Mouse (Mus musculus): ENCODE measurements around the gene Gon7. TPM values are rescaled to one million over a fixed set of nuclear protein-coding genes. Genes with fewer than 3 reads are reported as not detected.
A peak's percentile ranks its signal among the peaks of the same experiment; 100 is the strongest.

Gene Gon7
- 47.4 and 47.9 TPM in 2 replicates for polyA plus RNA-seq (2015; fragmentation: Nextera tagmentation; extraction: Ambion mirVana)

GRCm38 (mm10) chr12:102757689-102758402 lies at the start of gene Gon7, which contains the start of the genes Gm28051 and Ubr7:
Gene Gon7 (minus strand): TSS chr12:102757803.
Gene Gm28051 (minus strand): TSS chr12:102757765.
Gene Ubr7 (plus strand): TSS chr12:102757967.
- Histone ChIP-seq H3K27me3 (replicated peaks) (no peaks in the 10 kb centered on the region), H3K9me3 (replicated peaks) (no peaks in the 10 kb centered on the region), H3K4me1 (peaks cover 28% of the 10 kb centered on the region), H3K27ac (replicated peaks) (peak within 1 kb of the TSS; percentile 90), H3K36me3 (no peaks in the 10 kb centered on the region), H3K4me2 (peak within 1 kb of the TSS; percentile 85), H3K4me3 (replicated peaks) (peak within 1 kb of the TSS; percentile 93), H3K9ac (replicated peaks) (peak within 1 kb of the TSS; percentile 69)
- ATAC-seq (ENCODE audit: low FRiP score): peak; percentile 97
- under 1% methylated on average over 72 of the region's 73 CpGs for WGBS

- 100% methylated on average over 2 of the region's 2 CpGs for WGBS
- Histone ChIP-seq H3K4me1 (no peaks in the 10 kb centered on the region), H3K9ac (replicated peaks) (no peak overlapping the region), H3K27ac (replicated peaks) (no peak overlapping the region), H3K36me3 (peaks cover 8% of the 10 kb centered on the region; the same call in 1 of the 2 replicates), H3K27me3 (replicated peaks) (no peaks in the 10 kb centered on the region), H3K4me2 (no peak overlapping the region), H3K4me3 (replicated peaks) (no peak overlapping the region), H3K9me3 (replicated peaks) (no peaks in the 10 kb centered on the region)
- no peak for ATAC-seq (ENCODE audit: low FRiP score)
Observed at GRCm38 (mm10) chr12:102799528-102799927, 41.9 kb upstream of the Gon7 start.

- H3K27me3 ChIP-seq (replicated peaks): no peaks in the 10 kb centered on the region
- ATAC-seq (ENCODE audit: low FRiP score): no peak
- WGBS: 87% methylated on average over 7 of the region's 7 CpGs
- no peak overlapping the region for H3K4me2 ChIP-seq
- H3K36me3 ChIP-seq: peaks cover 76% of the 10 kb centered on the region
- no peak overlapping the region for H3K4me3 ChIP-seq (replicated peaks)
- no peak overlapping the region for H3K9ac ChIP-seq (replicated peaks)
- no peaks in the 10 kb centered on the region for H3K9me3 ChIP-seq (replicated peaks)
- H3K27ac ChIP-seq (replicated peaks): no peak overlapping the region
- no peaks in the 10 kb centered on the region for H3K4me1 ChIP-seq
Observed at GRCm38 (mm10) chr12:102787927-102788326, 30.3 kb upstream of the Gon7 start.

GRCm38 (mm10) chr12:102785593-102785985 lies 28.0 kb upstream of the Gon7 start:
- no peak for ATAC-seq (ENCODE audit: low FRiP score)
- H3K4me2 ChIP-seq: no peak overlapping the region
- peaks cover 67% of the 10 kb centered on the region for H3K36me3 ChIP-seq
- H3K4me3 ChIP-seq (replicated peaks): no peak overlapping the region
- H3K9me3 ChIP-seq (replicated peaks): no peaks in the 10 kb centered on the region
- 85% methylated on average over 5 of the region's 5 CpGs for WGBS
- H3K27me3 ChIP-seq (replicated peaks): no peaks in the 10 kb centered on the region
- H3K27ac ChIP-seq (replicated peaks): no peak overlapping the region
- no peak overlapping the region for H3K9ac ChIP-seq (replicated peaks)
- no peaks in the 10 kb centered on the region for H3K4me1 ChIP-seq

- Histone ChIP-seq H3K27me3 (replicated peaks) (no peaks in the 10 kb centered on the region), H3K4me3 (replicated peaks) (no peak overlapping the region), H3K9ac (replicated peaks) (no peak overlapping the region), H3K9me3 (replicated peaks) (no peaks in the 10 kb centered on the region), H3K27ac (replicated peaks) (no peak overlapping the region), H3K4me2 (no peak overlapping the region), H3K4me1 (no peaks in the 10 kb centered on the region), H3K36me3 (peaks cover 61% of the 10 kb centered on the region)
- 92% methylated on average over 19 of the region's 19 CpGs for WGBS
- ATAC-seq (ENCODE audit: low FRiP score): no peak
Observed at GRCm38 (mm10) chr12:102784899-102785592, 27.4 kb upstream of the Gon7 start.

GRCm38 (mm10) chr12:102782841-102783240 lies 25.2 kb upstream of the Gon7 start:
- 94% methylated on average over 5 of the region's 5 CpGs for WGBS

GRCm38 (mm10) chr12:102779452-102779851 lies 21.8 kb upstream of the Gon7 start:
- WGBS: 49% methylated on average over 3 of the region's 3 CpGs
- Histone ChIP-seq H3K27me3 (replicated peaks) (no peaks in the 10 kb centered on the region), H3K36me3 (peaks cover 54% of the 10 kb centered on the region), H3K4me1 (no peaks in the 10 kb centered on the region), H3K9me3 (replicated peaks) (no peaks in the 10 kb centered on the region), H3K27ac (replicated peaks) (no peak overlapping the region), H3K4me2 (no peak overlapping the region), H3K9ac (replicated peaks) (no peak overlapping the region), H3K4me3 (replicated peaks) (no peak overlapping the region)
- ATAC-seq (ENCODE audit: low FRiP score): no peak

More at GRCm38 (mm10) chr12:102782841-102783240, 25.2 kb upstream of the Gon7 start:
- no peaks in the 10 kb centered on the region for H3K4me1 ChIP-seq
- H3K9me3 ChIP-seq (replicated peaks): no peaks in the 10 kb centered on the region
- ATAC-seq (ENCODE audit: low FRiP score): no peak
- H3K4me2 ChIP-seq: no peak overlapping the region
- no peaks in the 10 kb centered on the region for H3K27me3 ChIP-seq (replicated peaks)
- no peak overlapping the region for H3K4me3 ChIP-seq (replicated peaks)
- no peak overlapping the region for H3K27ac ChIP-seq (replicated peaks)
- peaks cover 49% of the 10 kb centered on the region for H3K36me3 ChIP-seq
- no peak overlapping the region for H3K9ac ChIP-seq (replicated peaks)

- no peak overlapping the region for H3K4me3 ChIP-seq (replicated peaks)
- ATAC-seq (ENCODE audit: low FRiP score): no peak
- no peak overlapping the region for H3K9ac ChIP-seq (replicated peaks)
- H3K36me3 ChIP-seq: peaks cover 44% of the 10 kb centered on the region
- 88% methylated on average over 5 of the region's 5 CpGs for WGBS
- no peak overlapping the region for H3K27ac ChIP-seq (replicated peaks)
- H3K4me1 ChIP-seq: no peaks in the 10 kb centered on the region
- no peaks in the 10 kb centered on the region for H3K27me3 ChIP-seq (replicated peaks)
- no peak overlapping the region for H3K4me2 ChIP-seq
- H3K9me3 ChIP-seq (replicated peaks): no peaks in the 10 kb centered on the region
Observed at GRCm38 (mm10) chr12:102778151-102778550, 20.5 kb upstream of the Gon7 start.

- no peaks in the 10 kb centered on the region for H3K9me3 ChIP-seq (replicated peaks)
- H3K27ac ChIP-seq (replicated peaks): no peak overlapping the region
- H3K4me2 ChIP-seq: no peak overlapping the region
- ATAC-seq (ENCODE audit: low FRiP score): no peak
- no peaks in the 10 kb centered on the region for H3K4me1 ChIP-seq
- no peak overlapping the region for H3K9ac ChIP-seq (replicated peaks)
- H3K36me3 ChIP-seq: peaks cover 53% of the 10 kb centered on the region
- H3K4me3 ChIP-seq (replicated peaks): no peak overlapping the region
- H3K27me3 ChIP-seq (replicated peaks): no peaks in the 10 kb centered on the region
- WGBS: 94% methylated on average over 14 of the region's 14 CpGs
Observed at GRCm38 (mm10) chr12:102776035-102776434, 18.4 kb upstream of the Gon7 start.

- ATAC-seq (ENCODE audit: low FRiP score): no peak
- Histone ChIP-seq H3K27me3 (replicated peaks) (no peaks in the 10 kb centered on the region), H3K36me3 (peaks cover 81% of the 10 kb centered on the region)
Observed at GRCm38 (mm10) chr12:102772676-102773075, 15.1 kb upstream of the Gon7 start.

GRCm38 (mm10) chr12:102771601-102772000 lies 14.0 kb upstream of the Gon7 start:
- no peak overlapping the region for H3K9ac ChIP-seq (replicated peaks)
- H3K36me3 ChIP-seq: peaks cover 82% of the 10 kb centered on the region
- H3K4me1 ChIP-seq: no peaks in the 10 kb centered on the region
- no peak overlapping the region for H3K27ac ChIP-seq (replicated peaks)
- H3K4me3 ChIP-seq (replicated peaks): no peak overlapping the region
- WGBS: 97% methylated on average over 8 of the region's 8 CpGs
- H3K27me3 ChIP-seq (replicated peaks): no peaks in the 10 kb centered on the region
- H3K9me3 ChIP-seq (replicated peaks): no peaks in the 10 kb centered on the region
- H3K4me2 ChIP-seq: no peak overlapping the region
- no peak for ATAC-seq (ENCODE audit: low FRiP score)

More at GRCm38 (mm10) chr12:102772676-102773075, 15.1 kb upstream of the Gon7 start:
- 96% methylated on average over 5 of the region's 5 CpGs for WGBS
- no peaks in the 10 kb centered on the region for H3K4me1 ChIP-seq
- H3K9ac ChIP-seq (replicated peaks): no peak overlapping the region
- no peak overlapping the region for H3K4me3 ChIP-seq (replicated peaks)
- no peaks in the 10 kb centered on the region for H3K9me3 ChIP-seq (replicated peaks)
- no peak overlapping the region for H3K27ac ChIP-seq (replicated peaks)
- no peak overlapping the region for H3K4me2 ChIP-seq

GRCm38 (mm10) chr12:102769000-102769399 lies 11.4 kb upstream of the Gon7 start:
- Histone ChIP-seq H3K4me2 (no peak overlapping the region), H3K36me3 (peaks cover 76% of the 10 kb centered on the region), H3K9ac (replicated peaks) (no peak overlapping the region), H3K27me3 (replicated peaks) (no peaks in the 10 kb centered on the region), H3K4me1 (no peaks in the 10 kb centered on the region), H3K9me3 (replicated peaks) (no peaks in the 10 kb centered on the region), H3K4me3 (replicated peaks) (no peak overlapping the region), H3K27ac (replicated peaks) (no peak overlapping the region)
- WGBS: 93% methylated on average over 4 of the region's 4 CpGs
- no peak for ATAC-seq (ENCODE audit: low FRiP score)
